Mouse (Mus musculus) kidney, embryonic 16.5 days (tissue): ENCODE data around the gene Grap. TPM values are rescaled to one million over a fixed set of nuclear protein-coding genes. Genes with fewer than 3 reads are reported as not detected.
A peak's percentile ranks its signal among the peaks of the same experiment; 100 is the strongest.

ENCODE experiments used
- ATAC-seq: fragments of 200-750 bp; cut with Nextera tagmentation; 2 replicates; pipeline ENCODE4 v1.8.0; 2017; ENCODE audit warnings: moderate TSS enrichment; ENCODE audit not compliant: low FRiP score, low TSS enrichment
- H3K27ac ChIP-seq: fragments of 300-500 bp; sonication (generic); 2 replicates; pipeline ENCODE4 v1.5.1; 2014; ENCODE audit warnings: low read length
- H3K27me3 ChIP-seq: fragments of 300-500 bp; sonication (generic); 2 replicates; pipeline ENCODE4 v1.6.1; 2014; ENCODE audit warnings: low read length, control low read depth, mixed read lengths; ENCODE audit not compliant: insufficient read depth
- H3K36me3 ChIP-seq: fragments of 300-500 bp; sonication (generic); 2 replicates; pipeline ENCODE4 v1.6.1; 2014; ENCODE audit warnings: low read length, control low read depth, mixed read lengths; ENCODE audit not compliant: insufficient read depth
- H3K4me1 ChIP-seq: fragments of 300-500 bp; sonication (generic); 2 replicates; pipeline ENCODE4 v1.6.1; 2014; ENCODE audit warnings: low read length, control low read depth, mixed read lengths; ENCODE audit not compliant: insufficient read depth
- H3K4me2 ChIP-seq: fragments of 300-500 bp; sonication (generic); replicated peaks from 2 replicates; pipeline ENCODE4 v1.6.1; 2014; ENCODE audit warnings: low read depth, low read length
- H3K4me3 ChIP-seq: fragments of 300-500 bp; sonication (generic); 2 replicates; pipeline ENCODE4 v1.5.1; 2014; ENCODE audit warnings: mild to moderate bottlenecking, low read length
- H3K9ac ChIP-seq: fragments of 300-500 bp; sonication (generic); replicated peaks from 2 replicates; pipeline ENCODE4 v1.6.1; 2014; ENCODE audit warnings: low read length
- H3K9me3 ChIP-seq: fragments of 300-500 bp; sonication (generic); 2 replicates; pipeline ENCODE4 v1.6.1; 2016; ENCODE audit warnings: low read length, control low read depth
- WGBS: fragments of 180-500 bp; shearing (Covaris S2); extraction: QIAGEN DNeasy Blood & Tissue Kit; methylation state at CpG from one replicate; pipeline ENCODE4 v1.1.7; 2014; 5-methylcytosine and 5-hydroxymethylcytosine counted together
- polyA plus RNA-seq: library from polyadenylated mRNA; unstranded; fragments of >200 nt; fragmentation: Nextera tagmentation; extraction: Ambion mirVana; gene quantifications from 2 replicates; pipeline ENCODE4 v1.2.1, GENCODE M21; 2015

Gene Grap
- polyA plus RNA-seq, 1 experiment from 2014 or later: 16.3 TPM

DNA sequence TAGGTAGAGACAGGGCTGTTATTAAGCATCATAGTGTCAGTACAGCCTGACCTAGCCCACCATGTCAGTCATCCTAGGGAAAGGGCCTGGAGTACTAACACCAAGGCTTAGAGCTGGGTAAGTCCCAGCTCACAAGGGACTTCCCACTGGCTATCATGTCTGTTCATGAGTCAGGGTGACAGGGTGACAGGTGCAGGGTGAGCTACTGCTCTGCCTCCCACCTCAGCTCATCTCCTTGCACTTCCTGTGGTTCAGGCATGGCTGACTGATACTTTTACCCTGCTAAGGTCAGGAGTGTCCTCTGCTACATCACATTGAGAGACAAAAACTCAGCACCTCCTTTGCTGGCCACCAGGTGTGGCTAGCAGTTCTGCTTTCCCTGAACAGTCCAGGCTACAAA lies 45.8 kb downstream of the Grap start:
- H3K36me3 ChIP-seq: no peaks in the 10 kb centered on the region

DNA sequence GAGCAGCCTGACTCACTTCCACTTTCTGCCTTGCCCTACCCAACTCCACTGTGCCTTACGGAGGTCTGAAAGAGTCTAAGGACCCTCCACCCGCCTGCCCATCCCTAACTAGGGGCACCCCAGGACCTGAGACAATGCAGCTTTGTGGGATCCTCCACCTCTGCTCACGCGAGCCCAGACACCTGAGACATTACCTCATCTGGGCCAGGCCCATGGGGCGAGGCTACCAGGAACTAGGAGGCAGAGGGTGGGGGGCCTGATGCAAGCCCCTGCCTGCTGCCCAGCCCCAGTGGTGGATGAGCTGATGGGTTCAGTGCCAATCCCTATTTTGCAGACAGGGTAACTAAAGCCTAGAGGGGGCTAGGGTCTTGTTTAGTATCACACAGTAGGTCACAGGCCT lies 46.4 kb downstream of the Grap start:
- Histone ChIP-seq H3K27me3 (no peaks in the 10 kb centered on the region), H3K4me2 (no peak overlapping the region), H3K9ac (no peak overlapping the region), H3K9me3 (no peaks in the 10 kb centered on the region), H3K27ac (no peak overlapping the region), H3K36me3 (no peaks in the 10 kb centered on the region), H3K4me3 (no peak overlapping the region), H3K4me1 (peaks cover 16% of the 10 kb centered on the region)
- ATAC-seq: no peak
- WGBS: 87% methylated on average over 5 of the region's 5 CpGs

More for the DNA sequence above, 45.8 kb downstream of the Grap start:
- Histone ChIP-seq H3K4me1 (peaks cover 16% of the 10 kb centered on the region), H3K4me2 (no peak overlapping the region), H3K9ac (no peak overlapping the region), H3K4me3 (no peak overlapping the region), H3K27me3 (no peaks in the 10 kb centered on the region), H3K27ac (no peak overlapping the region), H3K9me3 (no peaks in the 10 kb centered on the region)
- ATAC-seq: no peak

- 70% methylated on average over 4 of the region's 4 CpGs for WGBS
- ATAC-seq: 0 out of 2 replicates have a peak, but pooled peaks have one; percentile 43
Observed at GRCm38 (mm10) chr11:61699933-61700332, 46.9 kb downstream of the Grap start.

GRCm38 (mm10) chr11:61701696-61702095 lies 48.6 kb downstream of the Grap start:
- H3K27me3 ChIP-seq: no peaks in the 10 kb centered on the region
- H3K27ac ChIP-seq: no peak overlapping the region
- H3K4me1 ChIP-seq: peaks cover 16% of the 10 kb centered on the region
- H3K9ac ChIP-seq: no peak overlapping the region
- no peak for ATAC-seq
- H3K4me3 ChIP-seq: no peak overlapping the region
- H3K4me2 ChIP-seq: no peak overlapping the region
- no peaks in the 10 kb centered on the region for H3K36me3 ChIP-seq
- H3K9me3 ChIP-seq: no peaks in the 10 kb centered on the region
- 43% methylated on average over 5 of the region's 5 CpGs for WGBS

More at GRCm38 (mm10) chr11:61699933-61700332, 46.9 kb downstream of the Grap start:
- no peaks in the 10 kb centered on the region for H3K27me3 ChIP-seq
- H3K4me1 ChIP-seq: peaks cover 16% of the 10 kb centered on the region
- H3K27ac ChIP-seq: no peak overlapping the region
- H3K9me3 ChIP-seq: no peaks in the 10 kb centered on the region
- H3K4me3 ChIP-seq: no peak overlapping the region
- H3K4me2 ChIP-seq: no peak overlapping the region
- H3K36me3 ChIP-seq: no peaks in the 10 kb centered on the region
- no peak overlapping the region for H3K9ac ChIP-seq

DNA sequence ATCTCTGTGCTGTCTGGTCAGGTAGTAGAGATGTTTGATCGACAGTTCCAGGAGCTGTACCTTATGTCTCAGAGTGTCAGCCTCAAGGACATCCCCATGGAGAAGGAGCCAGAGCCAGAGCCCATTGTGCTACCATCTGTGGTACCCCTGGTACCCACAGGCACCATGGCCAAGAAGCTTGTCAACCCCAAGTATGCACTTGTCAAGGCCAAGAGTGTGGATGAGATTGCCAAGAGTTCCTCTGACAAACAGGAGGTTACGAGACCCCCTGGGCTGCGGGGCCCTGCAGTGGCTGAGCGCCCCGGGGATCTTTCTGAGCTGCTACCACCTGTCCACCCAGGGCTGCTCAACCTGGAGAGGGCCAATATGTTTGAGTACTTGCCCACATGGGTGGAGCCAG lies 49.4 kb downstream of the Grap start:
- Histone ChIP-seq H3K9me3 (no peaks in the 10 kb centered on the region), H3K4me2 (no peak overlapping the region), H3K9ac (no peak overlapping the region), H3K4me3 (no peak overlapping the region), H3K27ac (no peak overlapping the region), H3K27me3 (no peaks in the 10 kb centered on the region), H3K4me1 (peaks cover 16% of the 10 kb centered on the region), H3K36me3 (no peaks in the 10 kb centered on the region)
- ATAC-seq: no peak
- WGBS: 97% methylated on average over 5 of the region's 5 CpGs

GRCm38 (mm10) chr11:61705581-61705980 lies 52.5 kb downstream of the Grap start:
- no peak for ATAC-seq
- Histone ChIP-seq H3K4me3 (no peak overlapping the region), H3K27me3 (no peaks in the 10 kb centered on the region), H3K4me2 (no peak overlapping the region), H3K27ac (no peak overlapping the region), H3K4me1 (peaks cover 6% of the 10 kb centered on the region), H3K9me3 (no peaks in the 10 kb centered on the region), H3K36me3 (no peaks in the 10 kb centered on the region), H3K9ac (no peak overlapping the region)
- WGBS: 92% methylated on average over 2 of the region's 2 CpGs

DNA sequence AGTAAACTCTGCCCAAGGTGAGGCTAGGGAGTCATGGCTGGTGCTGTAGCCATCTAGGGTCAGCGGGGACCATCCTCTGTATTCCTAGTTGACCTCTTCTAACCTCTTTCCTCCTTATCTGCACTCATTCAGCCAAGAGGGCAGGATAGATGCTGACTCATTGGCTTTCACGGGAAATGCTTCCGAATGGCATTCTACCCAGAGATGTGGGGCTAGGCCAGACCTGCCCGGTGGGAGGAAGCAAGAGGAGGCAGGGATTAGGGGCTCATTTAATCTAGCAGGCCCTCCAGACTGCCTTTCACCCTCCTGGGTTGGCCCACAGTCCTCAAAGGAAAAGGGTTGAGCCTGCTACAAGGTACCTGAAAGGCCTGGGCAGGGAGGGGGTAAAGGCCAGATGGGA lies 53.2 kb downstream of the Grap start:
- WGBS: 68% methylated on average over 4 of the region's 4 CpGs
- no peaks in the 10 kb centered on the region for H3K36me3 ChIP-seq
- no peak for ATAC-seq

GRCm38 (mm10) chr11:61708928-61709327 lies 55.9 kb downstream of the Grap start:
- no peak overlapping the region for H3K4me3 ChIP-seq
- no peaks in the 10 kb centered on the region for H3K27me3 ChIP-seq
- WGBS: 65% methylated on average over 3 of the region's 3 CpGs
- no peaks in the 10 kb centered on the region for H3K36me3 ChIP-seq
- H3K4me2 ChIP-seq: no peak overlapping the region
- H3K9me3 ChIP-seq: no peaks in the 10 kb centered on the region
- no peak overlapping the region; the same call in 1 of the 2 replicates for H3K9ac ChIP-seq
- no peaks in the 10 kb centered on the region for H3K4me1 ChIP-seq
- ATAC-seq: no peak
- no peak overlapping the region for H3K27ac ChIP-seq

More for the DNA sequence above, 53.2 kb downstream of the Grap start:
- H3K4me2 ChIP-seq: no peak overlapping the region
- H3K9me3 ChIP-seq: no peaks in the 10 kb centered on the region
- H3K27me3 ChIP-seq: no peaks in the 10 kb centered on the region
- H3K9ac ChIP-seq: no peak overlapping the region; the same call in 1 of the 2 replicates
- H3K4me3 ChIP-seq: no peak overlapping the region
- peaks cover 3% of the 10 kb centered on the region for H3K4me1 ChIP-seq
- no peak overlapping the region for H3K27ac ChIP-seq

- WGBS: 51% methylated on average over 15 of the region's 15 CpGs
- no peak overlapping the region for H3K27ac ChIP-seq
Observed at GRCm38 (mm10) chr11:61713157-61713855, 60.2 kb downstream of the Grap start.

GRCm38 (mm10) chr11:61714346-61715117 lies 61.5 kb downstream of the Grap start:
- Histone ChIP-seq H3K27ac (no peak overlapping the region), H3K4me2 (no peak overlapping the region), H3K36me3 (no peaks in the 10 kb centered on the region), H3K9me3 (no peaks in the 10 kb centered on the region), H3K9ac (0 out of 2 replicates have a peak overlapping the region, but pooled peaks have one; percentile 33), H3K27me3 (no peaks in the 10 kb centered on the region), H3K4me3 (no peak overlapping the region), H3K4me1 (no peaks in the 10 kb centered on the region)
- WGBS: 48% methylated on average over 11 of the region's 11 CpGs
- ATAC-seq: peak; percentile 73

More at GRCm38 (mm10) chr11:61713157-61713855, 60.2 kb downstream of the Grap start:
- Histone ChIP-seq H3K36me3 (no peaks in the 10 kb centered on the region), H3K9me3 (no peaks in the 10 kb centered on the region), H3K4me2 (no peak overlapping the region), H3K27me3 (no peaks in the 10 kb centered on the region), H3K4me3 (no peak overlapping the region), H3K9ac (no peak overlapping the region), H3K4me1 (no peaks in the 10 kb centered on the region)
- ATAC-seq: no peak
